Mouse (Mus musculus): ENCODE data around the gene Clic5. TPM values are rescaled to one million over a fixed set of nuclear protein-coding genes. Genes with fewer than 3 reads are reported as not detected.

The Clic5 gene
- polyA plus RNA-seq, 1 experiment from 2014 or later: 5.8 TPM

- H3K9me3 ChIP-seq (replicated peaks; ENCODE audit: control insufficient read depth, low read length): no peaks in the 10 kb centered on the region
These were observed 111.9 kb downstream of the Clic5 start for GRCm38 (mm10) chr17:44300236-44300635.

GRCm38 (mm10) chr17:44300723-44301122, 112.3 kb downstream of the Clic5 start:
- WGBS (ENCODE audit: insufficient replicate concordance): 2% methylated on average over 4 of the region's 4 CpGs
- Histone ChIP-seq H3K9me3 (replicated peaks; ENCODE audit: control insufficient read depth, low read length) (no peaks in the 10 kb centered on the region), H3K4me3 (ENCODE audit: low read depth, low read length) (no peak overlapping the region), H3K27me3 (ENCODE audit: control insufficient read depth, insufficient read depth, low read length) (peaks cover 6% of the 10 kb centered on the region), H3K4me2 (peak overlapping the region; percentile 52), H3K9ac (ENCODE audit: low read depth, low read length) (no peak overlapping the region), H3K4me1 (ENCODE audit: control insufficient read depth, insufficient read depth, low read length) (peaks cover 14% of the 10 kb centered on the region; the same call in 1 of the 2 replicates), H3K27ac (ENCODE audit: low read depth, low read length) (no peak overlapping the region), H3K36me3 (ENCODE audit: control insufficient read depth, insufficient read depth, low read length) (no peaks in the 10 kb centered on the region)
- ATAC-seq (replicated peaks; ENCODE audit: insufficient number of reproducible peaks, low FRiP score, low TSS enrichment): peak; percentile 80

More at GRCm38 (mm10) chr17:44300236-44300635, 111.9 kb downstream of the Clic5 start:
- Histone ChIP-seq H3K27me3 (ENCODE audit: control insufficient read depth, insufficient read depth, low read length) (peaks cover 5% of the 10 kb centered on the region), H3K4me1 (ENCODE audit: control insufficient read depth, insufficient read depth, low read length) (peaks cover 14% of the 10 kb centered on the region; the same call in 1 of the 2 replicates), H3K4me2 (peak overlapping the region; percentile 25; the same call in 1 of the 2 replicates), H3K9ac (ENCODE audit: low read depth, low read length) (no peak overlapping the region), H3K4me3 (ENCODE audit: low read depth, low read length) (no peak overlapping the region), H3K36me3 (ENCODE audit: control insufficient read depth, insufficient read depth, low read length) (no peaks in the 10 kb centered on the region), H3K27ac (ENCODE audit: low read depth, low read length) (no peak overlapping the region)
- no peak for ATAC-seq (replicated peaks; ENCODE audit: insufficient number of reproducible peaks, low FRiP score, low TSS enrichment)
- 39% methylated on average over 5 of the region's 5 CpGs for WGBS (ENCODE audit: insufficient replicate concordance)

- Histone ChIP-seq H3K27me3 (ENCODE audit: control insufficient read depth, insufficient read depth, low read length) (peaks cover 8% of the 10 kb centered on the region), H3K9me3 (replicated peaks; ENCODE audit: control insufficient read depth, low read length) (no peaks in the 10 kb centered on the region), H3K4me1 (ENCODE audit: control insufficient read depth, insufficient read depth, low read length) (peaks cover 14% of the 10 kb centered on the region; the same call in 1 of the 2 replicates), H3K27ac (ENCODE audit: low read depth, low read length) (no peak overlapping the region), H3K9ac (ENCODE audit: low read depth, low read length) (no peak overlapping the region), H3K4me2 (peak overlapping the region; percentile 52), H3K4me3 (ENCODE audit: low read depth, low read length) (0 out of 2 replicates have a peak overlapping the region, but pooled peaks have one; percentile 5), H3K36me3 (ENCODE audit: control insufficient read depth, insufficient read depth, low read length) (no peaks in the 10 kb centered on the region)
- 46% methylated on average over 17 of the region's 17 CpGs for WGBS (ENCODE audit: insufficient replicate concordance)
- ATAC-seq (replicated peaks; ENCODE audit: insufficient number of reproducible peaks, low FRiP score, low TSS enrichment): no peak
These were observed 112.9 kb downstream of the Clic5 start for GRCm38 (mm10) chr17:44301224-44301811.

GRCm38 (mm10) chr17:44304076-44304475, 115.7 kb downstream of the Clic5 start:
- no peaks in the 10 kb centered on the region for H3K9me3 ChIP-seq (replicated peaks; ENCODE audit: control insufficient read depth, low read length)
- ATAC-seq (replicated peaks; ENCODE audit: insufficient number of reproducible peaks, low FRiP score, low TSS enrichment): no peak
- no peaks in the 10 kb centered on the region for H3K36me3 ChIP-seq (ENCODE audit: control insufficient read depth, insufficient read depth, low read length)
- H3K4me2 ChIP-seq: no peak overlapping the region
- no peak overlapping the region for H3K4me3 ChIP-seq (ENCODE audit: low read depth, low read length)
- no peak overlapping the region for H3K27ac ChIP-seq (ENCODE audit: low read depth, low read length)
- peaks cover 14% of the 10 kb centered on the region; the same call in 1 of the 2 replicates for H3K4me1 ChIP-seq (ENCODE audit: control insufficient read depth, insufficient read depth, low read length)
- H3K27me3 ChIP-seq (ENCODE audit: control insufficient read depth, insufficient read depth, low read length): peaks cover 8% of the 10 kb centered on the region
- H3K9ac ChIP-seq (ENCODE audit: low read depth, low read length): no peak overlapping the region
- 77% methylated on average over 1 of the region's 1 CpGs for WGBS (ENCODE audit: insufficient replicate concordance)

GRCm38 (mm10) chr17:44309914-44310622, 121.7 kb downstream of the Clic5 start:
- no peak overlapping the region for H3K4me3 ChIP-seq (ENCODE audit: low read depth, low read length)
- H3K4me2 ChIP-seq: no peak overlapping the region
- peaks cover 5% of the 10 kb centered on the region for H3K27me3 ChIP-seq (ENCODE audit: control insufficient read depth, insufficient read depth, low read length)
- 72% methylated on average over 10 of the region's 10 CpGs for WGBS (ENCODE audit: insufficient replicate concordance)
- no peak overlapping the region for H3K27ac ChIP-seq (ENCODE audit: low read depth, low read length)
- H3K9ac ChIP-seq (ENCODE audit: low read depth, low read length): no peak overlapping the region
- H3K9me3 ChIP-seq (replicated peaks; ENCODE audit: control insufficient read depth, low read length): no peaks in the 10 kb centered on the region
- no peak for ATAC-seq (replicated peaks; ENCODE audit: insufficient number of reproducible peaks, low FRiP score, low TSS enrichment)
- no peaks in the 10 kb centered on the region for H3K36me3 ChIP-seq (ENCODE audit: control insufficient read depth, insufficient read depth, low read length)
- H3K4me1 ChIP-seq (ENCODE audit: control insufficient read depth, insufficient read depth, low read length): no peaks in the 10 kb centered on the region

- no peaks in the 10 kb centered on the region for H3K4me1 ChIP-seq (ENCODE audit: control insufficient read depth, insufficient read depth, low read length)
- H3K27me3 ChIP-seq (ENCODE audit: control insufficient read depth, insufficient read depth, low read length): no peaks in the 10 kb centered on the region
- 76% methylated on average over 10 of the region's 10 CpGs for WGBS (ENCODE audit: insufficient replicate concordance)
- H3K4me2 ChIP-seq: no peak overlapping the region
- H3K4me3 ChIP-seq (ENCODE audit: low read depth, low read length): no peak overlapping the region
- no peak overlapping the region for H3K9ac ChIP-seq (ENCODE audit: low read depth, low read length)
- H3K9me3 ChIP-seq (replicated peaks; ENCODE audit: control insufficient read depth, low read length): no peaks in the 10 kb centered on the region
- H3K27ac ChIP-seq (ENCODE audit: low read depth, low read length): no peak overlapping the region
- ATAC-seq (replicated peaks; ENCODE audit: insufficient number of reproducible peaks, low FRiP score, low TSS enrichment): no peak
- H3K36me3 ChIP-seq (ENCODE audit: control insufficient read depth, insufficient read depth, low read length): no peaks in the 10 kb centered on the region
These were observed 136.9 kb downstream of the Clic5 start for GRCm38 (mm10) chr17:44325314-44325713.

- WGBS (ENCODE audit: insufficient replicate concordance): 70% methylated on average over 10 of the region's 10 CpGs
- Histone ChIP-seq H3K36me3 (ENCODE audit: control insufficient read depth, insufficient read depth, low read length) (no peaks in the 10 kb centered on the region), H3K4me3 (ENCODE audit: low read depth, low read length) (no peak overlapping the region), H3K4me1 (ENCODE audit: control insufficient read depth, insufficient read depth, low read length) (no peaks in the 10 kb centered on the region), H3K27me3 (ENCODE audit: control insufficient read depth, insufficient read depth, low read length) (no peaks in the 10 kb centered on the region), H3K9ac (ENCODE audit: low read depth, low read length) (no peak overlapping the region), H3K27ac (ENCODE audit: low read depth, low read length) (no peak overlapping the region), H3K9me3 (replicated peaks; ENCODE audit: control insufficient read depth, low read length) (no peaks in the 10 kb centered on the region), H3K4me2 (no peak overlapping the region)
- ATAC-seq (replicated peaks; ENCODE audit: insufficient number of reproducible peaks, low FRiP score, low TSS enrichment): no peak
These were observed 139.1 kb downstream of the Clic5 start for GRCm38 (mm10) chr17:44327279-44328146.

GRCm38 (mm10) chr17:44328147-44328482, 139.7 kb downstream of the Clic5 start:
- ATAC-seq (replicated peaks; ENCODE audit: insufficient number of reproducible peaks, low FRiP score, low TSS enrichment): no peak
- no peaks in the 10 kb centered on the region for H3K27me3 ChIP-seq (ENCODE audit: control insufficient read depth, insufficient read depth, low read length)
- WGBS (ENCODE audit: insufficient replicate concordance): 72% methylated on average over 5 of the region's 5 CpGs
- H3K4me3 ChIP-seq (ENCODE audit: low read depth, low read length): no peak overlapping the region
- no peak overlapping the region for H3K9ac ChIP-seq (ENCODE audit: low read depth, low read length)
- H3K9me3 ChIP-seq (replicated peaks; ENCODE audit: control insufficient read depth, low read length): no peaks in the 10 kb centered on the region
- no peak overlapping the region for H3K4me2 ChIP-seq
- no peak overlapping the region for H3K27ac ChIP-seq (ENCODE audit: low read depth, low read length)
- H3K4me1 ChIP-seq (ENCODE audit: control insufficient read depth, insufficient read depth, low read length): no peaks in the 10 kb centered on the region
- no peaks in the 10 kb centered on the region for H3K36me3 ChIP-seq (ENCODE audit: control insufficient read depth, insufficient read depth, low read length)

Measured in heart, embryonic 11.5 days (tissue).